Mouse (Mus musculus) retina, postnatal 7 days (tissue): ENCODE measurements around the gene Adgrl1.

Experiments used
- DNase-seq: peaks from one replicate; pipeline ENCODE4 v3.0.0-alpha.2; 2012; ENCODE audit warnings: low read depth, low spot score

The Adgrl1 gene

DNA sequence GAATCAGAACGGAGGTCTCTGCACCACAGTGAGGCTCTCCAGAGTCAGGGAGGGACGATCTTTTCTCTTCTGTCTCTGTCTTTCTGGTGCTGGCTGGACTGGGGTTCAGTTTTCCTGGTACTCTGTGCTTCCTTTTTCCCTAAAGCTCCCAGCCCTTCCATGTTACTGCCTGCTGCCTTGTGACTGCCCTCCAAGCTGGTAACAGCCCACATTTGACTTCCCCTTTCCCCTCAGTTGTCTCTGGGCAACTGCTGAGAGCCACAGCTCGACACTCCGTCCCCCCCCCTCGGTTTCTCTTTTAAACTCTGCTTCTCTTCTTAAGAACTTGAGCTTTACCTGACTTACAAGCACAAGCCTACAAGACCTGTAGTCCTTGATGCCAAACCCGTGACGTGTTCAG, 89.3 kb downstream of the Adgrl1 start:
- no peak for DNase-seq

DNA sequence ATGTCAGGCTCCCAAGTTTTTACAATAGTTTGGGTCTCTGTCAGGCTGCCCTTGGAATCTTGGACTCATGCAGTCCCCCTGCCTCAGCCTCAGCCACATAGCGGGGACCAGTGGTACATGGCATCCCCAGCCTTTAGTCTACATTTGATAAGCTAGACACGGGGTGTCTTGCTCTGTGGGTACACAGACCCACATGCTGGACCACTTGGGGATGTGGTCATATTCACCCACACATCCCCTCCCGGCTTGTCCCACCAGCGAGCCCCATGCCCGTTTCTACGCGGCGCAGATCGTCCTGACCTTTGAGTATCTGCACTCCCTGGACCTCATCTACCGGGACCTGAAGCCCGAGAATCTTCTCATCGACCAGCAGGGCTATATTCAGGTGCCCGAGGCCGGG, 90.3 kb downstream of the Adgrl1 start:
- no peak for DNase-seq
